Mouse (Mus musculus): ENCODE measurements around the gene March4.

DNA sequence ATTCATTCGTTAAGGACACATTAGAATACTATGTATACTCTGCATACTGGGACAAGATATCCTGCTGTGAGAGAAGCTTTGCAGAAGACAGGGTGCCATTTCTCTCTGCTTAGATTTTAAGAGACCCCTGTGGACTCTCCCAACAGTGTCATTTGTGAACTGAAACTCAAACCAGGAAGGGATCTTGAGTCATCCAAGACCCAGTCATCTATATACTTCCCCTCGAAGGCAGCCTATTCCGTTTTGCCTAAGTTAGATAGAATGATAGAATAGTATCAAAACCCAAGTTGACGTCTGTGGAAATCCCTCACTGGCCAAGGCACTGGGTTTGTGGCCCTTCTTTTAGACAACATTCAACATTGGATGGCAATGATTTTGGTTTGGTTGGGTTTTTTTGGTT lies 7.5 kb downstream of the March4 start:
- TF ChIP-seq POLR2A (IDR thresholded peaks at IDR 0.05; ENCODE audit: low read depth, low read length) (no peak), CTCF (IDR thresholded peaks at IDR 0.05; ENCODE audit: extremely low read depth, insufficient read length, insufficient replicate concordance, low read depth, low read length) (no peak)

All from small intestine, adult 2 months (tissue).